Mouse (Mus musculus) ES-E14 (cell line): ENCODE measurements around the gene Adgrg1.
A peak's percentile ranks its signal among the peaks of the same experiment; 100 is the strongest.

ENCODE experiments used
- CHD2 ChIP-seq: IDR thresholded peaks from 2 replicates; pipeline ENCODE4 v1.6.1; 2014; ENCODE audit warnings: mild to moderate bottlenecking, low read depth, low read length, inconsistent platforms
- HCFC1 ChIP-seq: IDR thresholded peaks from 2 replicates; pipeline ENCODE4 v1.6.1; 2012; ENCODE audit warnings: low read length, inconsistent platforms, borderline replicate concordance; ENCODE audit not compliant: insufficient read depth
- MAFK ChIP-seq: IDR thresholded peaks from 2 replicates; pipeline ENCODE4 v1.6.1; 2014; ENCODE audit warnings: mild to moderate bottlenecking, low read depth, low read length, inconsistent platforms; ENCODE audit not compliant: insufficient read depth
- ZC3H11A ChIP-seq: IDR thresholded peaks from 2 replicates; pipeline ENCODE4 v1.6.1; 2012; ENCODE audit warnings: low read depth, mild to moderate bottlenecking, inconsistent platforms, low read length, borderline replicate concordance
- ZNF384 ChIP-seq: IDR thresholded peaks from 2 replicates; pipeline ENCODE4 v1.6.1; 2012; ENCODE audit warnings: low read depth, low read length, inconsistent platforms

DNA sequence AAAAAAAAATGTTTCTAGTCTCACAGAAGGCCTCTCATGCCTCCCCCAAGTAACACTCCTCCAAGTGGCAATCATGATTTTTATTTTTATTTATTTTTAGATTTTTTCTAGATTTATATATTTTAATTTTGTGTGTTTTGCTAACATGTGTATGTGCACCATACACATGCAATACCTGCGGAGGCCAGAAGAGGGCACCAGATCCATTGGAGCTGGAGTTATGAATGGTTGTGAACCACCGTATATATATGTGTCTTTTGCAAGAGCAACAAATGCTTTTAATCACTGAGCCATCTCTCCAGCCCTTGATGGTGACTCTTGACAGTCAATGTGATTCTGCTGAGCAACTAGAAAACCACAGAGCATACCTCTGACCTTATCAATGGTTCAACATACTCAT lies 50.9 kb downstream of the Adgrg1 start:
- TF ChIP-seq ZNF384 (no peak), CHD2 (no peak), HCFC1 (no peak), MAFK (no peak), ZC3H11A (peak; percentile 58; the same call in 1 of the 2 replicates)
